Mouse (Mus musculus): ENCODE measurements around the gene Lhx5. TPM values are rescaled to one million over a fixed set of nuclear protein-coding genes. Genes with fewer than 3 reads are reported as not detected.

Gene Lhx5
- total and polyA plus RNA-seq, 3 experiments, result not detected

DNA sequence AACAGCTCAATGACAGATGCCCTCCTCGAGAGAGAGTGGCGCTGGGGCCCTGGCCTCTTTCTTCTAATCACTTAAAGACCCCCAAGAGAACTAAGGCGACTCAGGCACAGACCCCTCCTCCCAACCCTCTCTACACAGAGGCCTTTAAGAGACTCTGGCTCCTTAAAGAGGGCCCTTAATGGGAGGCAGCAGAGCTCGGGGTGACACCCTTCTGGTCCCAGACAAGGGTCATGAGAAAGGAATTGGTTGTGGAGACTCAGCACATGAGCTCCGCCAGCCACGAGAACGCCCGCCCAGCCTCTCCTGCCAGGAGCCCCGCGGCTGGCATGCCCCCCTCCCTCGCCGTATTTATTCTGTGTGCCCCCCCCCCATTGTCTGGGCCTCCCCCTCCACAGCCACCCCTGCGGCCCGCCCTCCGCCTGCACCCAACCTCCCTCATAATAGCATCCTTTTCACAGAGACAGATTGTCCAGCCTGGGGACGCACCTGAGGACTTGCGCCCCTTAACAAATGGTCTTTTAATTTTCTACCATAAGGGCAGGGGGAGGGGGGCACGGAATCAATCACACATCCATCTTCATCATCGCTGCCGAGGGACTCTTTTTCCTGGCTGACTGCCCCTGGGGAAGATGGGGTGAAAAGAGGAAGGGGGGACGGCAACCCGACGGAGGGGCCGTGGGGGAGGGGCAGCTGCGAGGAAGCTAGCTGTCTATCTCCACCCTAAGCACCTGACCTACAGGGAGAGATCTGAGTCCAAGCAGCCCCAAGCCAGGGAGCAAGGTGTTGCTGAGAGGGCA is 37.4 kb upstream of the Lhx5 start:
- Histone ChIP-seq H3K9ac (ENCODE audit: insufficient read depth, low read depth) (no peak overlapping the region), H3K79me2 (replicated peaks; ENCODE audit: control insufficient read depth, extremely low read depth, insufficient read depth, poor library complexity, severe bottlenecking) (no peaks in the 10 kb centered on the region), H3K4me3 (replicated peaks in 1 of 3; ENCODE audit: low read depth in 2 of 3, low read length in 2 of 3, poor library complexity in 1 of 3) (no peak overlapping the region), H3K36me3 (replicated peaks in 1 of 2; ENCODE audit: control insufficient read depth in 1 of 2, insufficient read depth in 1 of 2, low read length in 1 of 2) (no peaks in the 10 kb centered on the region), H3K27me3 (replicated peaks) (peaks cover 91% of the 10 kb centered on the region), H3K4me1 (ENCODE audit: control insufficient read depth in 1 of 2, insufficient read depth in 2 of 2) (no peaks in the 10 kb centered on the region), H3K4me2 (ENCODE audit: insufficient read depth, low read depth, poor library complexity, severe bottlenecking) (no peak overlapping the region), H3K9me3 (replicated peaks; ENCODE audit: low read length) (no peaks in the 10 kb centered on the region), H3K27ac (ENCODE audit: insufficient read depth, low read depth) (no peak overlapping the region)
- in situ Hi-C loops (cut with MboI; ENCODE audit: low pct_ligation_motif_present, low pct_unique_long_range_greater_than_20kb, low sequenced_read_pairs) (no loop called here), dilution Hi-C loops (cut with MboI; ENCODE audit: extremely low pct_ligation_motif_present, extremely low pct_unique_long_range_greater_than_20kb, low sequenced_read_pairs) (no loop called here)
- TF ChIP-seq ZKSCAN1 (IDR thresholded peaks at IDR 0.05; ENCODE audit: borderline replicate concordance, low read depth, low read length), result no peak
- no peak for TF ChIP-seq RCOR1 (conservative IDR thresholded peaks at IDR 0.05; ENCODE audit: low read depth, low read length)
- TF ChIP-seq CHD1 (IDR thresholded peaks at IDR 0.05; ENCODE audit: low read depth, low read length), result no peak
- TF ChIP-seq JUND (conservative IDR thresholded peaks at IDR 0.05; ENCODE audit: low read depth, low read length), result no peak
- TF ChIP-seq MAZ (IDR thresholded peaks at IDR 0.05; ENCODE audit: low read depth, low read length), result no peak
- TF ChIP-seq CTCF (conservative IDR thresholded peaks at IDR 0.05 in 1 of 2, IDR thresholded peaks at IDR 0.05 in 1 of 2; ENCODE audit: low read depth in 2 of 2, low read length in 2 of 2), result no peak
- TF ChIP-seq POLR2AphosphoS2 (IDR thresholded peaks at IDR 0.05; ENCODE audit: low read depth, low read length), result no peak
- no peak for TF ChIP-seq SIN3A (IDR thresholded peaks at IDR 0.05; ENCODE audit: low read length)
- no peak for TF ChIP-seq USF1 (IDR thresholded peaks at IDR 0.05; ENCODE audit: low read depth, low read length)
- no peak for DNase-seq (ENCODE audit: extremely low read depth)

DNA sequence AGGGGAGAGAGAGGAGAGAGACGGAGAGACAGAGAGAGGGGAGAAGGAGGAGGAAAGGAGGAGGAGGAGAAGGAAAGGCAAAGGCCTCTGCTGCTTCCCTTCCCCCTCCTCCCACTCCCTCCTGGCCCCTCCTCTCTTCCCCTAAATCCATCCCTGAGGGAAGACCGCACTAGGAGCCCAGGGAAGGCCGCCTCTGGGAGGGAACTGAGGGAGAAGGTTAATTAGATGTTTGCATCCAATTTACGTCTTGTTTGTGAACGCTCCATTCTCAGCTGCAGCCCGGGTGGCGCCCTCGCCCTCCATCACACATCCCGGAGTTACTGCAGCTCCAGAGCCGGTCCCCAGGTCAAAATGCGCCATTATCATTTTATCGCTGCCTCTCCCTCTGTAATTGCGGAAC is 33.5 kb upstream of the Lhx5 start:
- dilution Hi-C loops (cut with MboI; ENCODE audit: extremely low pct_ligation_motif_present, extremely low pct_unique_long_range_greater_than_20kb, low sequenced_read_pairs) (no loop called here), in situ Hi-C loops (cut with MboI; ENCODE audit: low pct_ligation_motif_present, low pct_unique_long_range_greater_than_20kb, low sequenced_read_pairs) (no loop called here)
- no peaks in the 10 kb centered on the region for H3K9me3 ChIP-seq (replicated peaks; ENCODE audit: low read length)
- no peak overlapping the region for H3K4me3 ChIP-seq (replicated peaks in 1 of 3; ENCODE audit: low read depth in 2 of 3, low read length in 2 of 3, poor library complexity in 1 of 3)
- TF ChIP-seq BHLHE40 (IDR thresholded peaks at IDR 0.05; ENCODE audit: low read depth, low read length) (no peak), MAZ (IDR thresholded peaks at IDR 0.05; ENCODE audit: low read depth, low read length) (no peak), USF2 (conservative IDR thresholded peaks at IDR 0.05; ENCODE audit: low read depth, low read length) (no peak), CHD2 (IDR thresholded peaks at IDR 0.05; ENCODE audit: low read length) (no peak), ZMIZ1 (IDR thresholded peaks at IDR 0.05; ENCODE audit: low read depth, low read length) (no peak), MYC (IDR thresholded peaks at IDR 0.05; ENCODE audit: low read depth, low read length) (no peak)
- no peak overlapping the region for H3K27ac ChIP-seq (ENCODE audit: insufficient read depth, low read depth)
- no peak for DNase-seq (ENCODE audit: extremely low read depth)
- H3K27me3 ChIP-seq (replicated peaks), result peaks cover 91% of the 10 kb centered on the region
- H3K79me2 ChIP-seq (replicated peaks; ENCODE audit: control insufficient read depth, extremely low read depth, insufficient read depth, poor library complexity, severe bottlenecking), result no peaks in the 10 kb centered on the region
- H3K4me2 ChIP-seq (ENCODE audit: insufficient read depth, low read depth, poor library complexity, severe bottlenecking), result no peak overlapping the region
- no peak overlapping the region for H3K9ac ChIP-seq (ENCODE audit: insufficient read depth, low read depth)
- no peaks in the 10 kb centered on the region for H3K36me3 ChIP-seq (replicated peaks in 1 of 2; ENCODE audit: control insufficient read depth in 1 of 2, insufficient read depth in 1 of 2, low read length in 1 of 2)
- H3K4me1 ChIP-seq (ENCODE audit: control insufficient read depth in 1 of 2, insufficient read depth in 2 of 2), result no peaks in the 10 kb centered on the region
